Mouse (Mus musculus) hematopoietic multipotent progenitor cell, adult 10-12 weeks (in vitro differentiated cells): Measurements from ENCODE around the gene Btg1-ps2. TPM values are rescaled to one million over a fixed set of nuclear protein-coding genes. Genes with fewer than 3 reads are reported as not detected.

Experiments used
- polyA plus RNA-seq: library from polyadenylated mRNA; stranded (reverse); fragments of >175 nt; gene quantifications from 2 replicates; pipeline ENCODE4 v1.2.3, GENCODE M21; 2012; ENCODE audit warnings: low replicate concordance

Gene Btg1-ps2
- not detected in 2 replicates for polyA plus RNA-seq

GRCm38 (mm10) chrX:38043014-38043413 lies at the start of gene Btg1-ps2:
Btg1-ps2 (minus strand) TSS chrX:38043114.

GRCm38 (mm10) chrX:38085041-38085440 lies 42.1 kb upstream of the Btg1-ps2 start, which contains the start of gene Rhox11:
Rhox11 (minus strand) TSS chrX:38085141.

DNA sequence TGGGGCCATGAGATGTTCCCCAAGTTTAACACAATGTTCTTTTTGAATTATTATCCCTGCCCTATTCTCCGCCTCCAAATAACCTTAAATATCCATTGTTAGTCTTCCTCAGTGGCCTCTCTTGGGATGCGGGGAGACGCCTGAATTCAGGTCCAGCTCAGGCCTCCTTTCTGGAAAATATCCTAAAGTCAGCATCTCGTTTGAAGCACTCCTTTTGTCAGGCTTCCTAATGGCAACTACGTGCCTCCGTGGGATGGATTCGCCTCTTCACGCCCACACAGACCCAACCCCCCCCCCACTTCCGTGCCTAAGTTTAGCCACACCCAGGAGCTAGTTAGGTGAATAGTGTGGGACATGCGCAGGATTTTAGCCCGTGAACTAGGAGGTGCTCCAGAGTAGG lies 23.3 kb upstream of the Btg1-ps2 start, which contains the start of gene Rhox10:
Rhox10 (plus strand) TSS at position 301 of the 400 bp plus-strand sequence.

GRCm38 (mm10) chrX:38018597-38018996 lies 24.3 kb downstream of the Btg1-ps2 start, which contains the start of gene Btg1-ps1:
Btg1-ps1 (minus strand) TSS chrX:38018815.

Other genes starting within 250 kb of the Btg1-ps2 start
- 0.21 TPM in 1 of 2 replicates, not detected in the other for gene Rhox5, start 238.3 kb downstream of the Btg1-ps2 start, polyA plus RNA-seq
- gene Rhox6, start 216.2 kb downstream of the Btg1-ps2 start, polyA plus RNA-seq = not detected in 2 replicates
- not detected in 2 replicates for gene Rhox7a, start 211.4 kb downstream of the Btg1-ps2 start, polyA plus RNA-seq
- not detected in 2 replicates for gene Rhox8, start 164.2 kb downstream of the Btg1-ps2 start, polyA plus RNA-seq
- gene Rhox7b, start 145.9 kb downstream of the Btg1-ps2 start, polyA plus RNA-seq = not detected in 2 replicates
- 0.07 TPM in 1 of 2 replicates, not detected in the other for gene Rhox9, start 141.3 kb downstream of the Btg1-ps2 start, polyA plus RNA-seq
- not detected in 2 replicates for gene Btg1-ps1, start 24.3 kb downstream of the Btg1-ps2 start, polyA plus RNA-seq
- gene Rhox10, start 23.4 kb upstream of the Btg1-ps2 start, polyA plus RNA-seq = not detected in 2 replicates
- not detected in 2 replicates for gene Rhox11, start 42.0 kb upstream of the Btg1-ps2 start, polyA plus RNA-seq
- not detected in 2 replicates for gene Rhox12, start 67.8 kb upstream of the Btg1-ps2 start, polyA plus RNA-seq
- not detected in 2 replicates for gene Rhox13, start 78.1 kb upstream of the Btg1-ps2 start, polyA plus RNA-seq
- gene Zbtb33, start 146.7 kb upstream of the Btg1-ps2 start, polyA plus RNA-seq = 3.6 and 4.1 TPM in 2 replicates
- 0.08 TPM in 1 of 2 replicates, not detected in the other for gene Tmem255a, start 209.3 kb upstream of the Btg1-ps2 start, polyA plus RNA-seq